9 mouse cellular contexts compared by ENCODE assay signal in the genomic region with DNA sequence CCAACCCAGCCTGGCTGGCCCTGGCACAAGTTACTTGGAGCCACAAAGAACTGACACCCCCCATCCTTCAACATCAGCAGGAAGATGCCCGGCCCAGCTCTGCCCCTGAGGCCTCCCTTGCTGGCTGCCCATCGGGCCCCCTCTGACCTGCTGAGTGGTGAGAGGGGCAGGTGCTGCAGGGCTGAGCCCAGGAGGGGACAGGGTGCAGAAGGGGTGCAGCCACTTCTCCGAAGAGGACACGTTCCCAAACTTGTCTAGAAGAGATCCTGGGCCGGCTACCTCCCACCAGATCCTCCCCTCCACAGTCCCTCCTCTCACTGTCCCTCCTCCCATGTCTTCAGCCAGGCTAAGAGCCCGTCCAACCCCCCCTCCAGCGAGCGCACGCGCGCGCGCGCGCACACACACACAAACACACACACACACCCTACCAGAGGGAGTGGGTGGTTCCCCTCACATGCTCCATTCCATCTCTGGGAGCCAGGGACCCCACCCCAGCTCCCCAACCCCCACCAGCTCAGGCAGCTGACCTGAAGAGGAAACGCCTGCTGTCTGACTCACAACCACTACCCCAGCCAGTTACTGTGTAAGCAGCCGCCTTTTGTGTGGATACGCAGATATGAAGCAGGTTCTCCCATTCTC. TPM values are rescaled to one million over a fixed set of nuclear protein-coding genes. Genes with fewer than 3 reads are reported as not detected.
DNase-seq lines count a peak whose midpoint lies in the region; ATAC-seq lines count a peak whose summit lies in the region.
"Had no signal": no experiment of that assay in that cellular context is flagged by ENCODE, and none has a peak within 500 bp of the region (broad histone marks: within the 10 kb centered on the region; RNA-seq: fewer than 3 reads in every experiment).

No protein-coding gene starts in this region.

- H3K27ac ChIP-seq in hindbrain, embryonic 16.5 days (ENCODE audit: low read depth, low read length): no peak overlapping the region

- H3K9ac ChIP-seq in hindbrain, embryonic 16.5 days (ENCODE audit: low read depth, low read length): no peak overlapping the region

- peak; percentile 82 for DNase-seq in 416B (ENCODE audit: low read depth)
- peak; percentile 95 for DNase-seq in NIH3T3 (ENCODE audit: low read depth)
- DNase-seq in heart, adult 9 months (ENCODE audit: low spot score in 2 of 2): peak; percentile 63 to 65
- peak; percentile 67 to 69 for DNase-seq in lung, adult 18-20 months
- no peak for DNase-seq in cerebellum, adult 18-20 months
- no peak for DNase-seq in spleen, adult 18-20 months
- DNase-seq: adrenal gland, adult 8-10 months had no signal

- H3K9me3 ChIP-seq in hindbrain, embryonic 16.5 days (ENCODE audit: control insufficient read depth, low read length): no peaks in the 10 kb centered on the region

- H3K4me3 ChIP-seq in hindbrain, embryonic 16.5 days (ENCODE audit: low read length): no peak overlapping the region

- peaks cover 10% of the 10 kb centered on the region for H3K4me1 ChIP-seq in hindbrain, embryonic 16.5 days (ENCODE audit: control insufficient read depth, insufficient read depth, low read depth, low read length)

- 61% methylated on average over 18 of the region's 18 CpGs for WGBS in hindbrain, embryonic 16.5 days

- H3K36me3 ChIP-seq in hindbrain, embryonic 16.5 days (ENCODE audit: control insufficient read depth, insufficient read depth, low read length): no peaks in the 10 kb centered on the region

- H3K4me2 ChIP-seq in hindbrain, embryonic 16.5 days (ENCODE audit: low read length): no peak overlapping the region

- no peak for ATAC-seq in hindbrain, embryonic 16.5 days
- no peak for ATAC-seq in inflammation-experienced regulatory T-cells, adult 6 months

- no peaks in the 10 kb centered on the region for H3K27me3 ChIP-seq in hindbrain, embryonic 16.5 days (replicated peaks; ENCODE audit: control insufficient read depth, insufficient read depth, low read length)

RNA-seq across cellular contexts. Expression of gene Ahnak2, which starts 6.9 kb away (rescaled TPM):
- polyA plus RNA-seq in hindbrain, embryonic 16.5 days (2015; fragmentation: Nextera tagmentation; extraction: Ambion mirVana): 3.4 and 3.7 TPM in 2 replicates
- not detected for polyA plus RNA-seq in inflammation-experienced regulatory T-cells, adult 6 months (2017; shearing (Covaris generic))

RNA-seq across cellular contexts. Expression of gene Clba1, which starts 13.2 kb away (rescaled TPM):
- 21.7 and 24.2 TPM in 2 replicates for polyA plus RNA-seq in hindbrain, embryonic 16.5 days (2015; fragmentation: Nextera tagmentation; extraction: Ambion mirVana)
- under 1 TPM in 2 of 3 experiments, not detected in 1; 0.33 to 0.50 TPM for polyA plus RNA-seq in inflammation-experienced regulatory T-cells, adult 6 months (2017; shearing (Covaris generic))

RNA-seq across cellular contexts. Expression of gene Cdca4, which starts 33.6 kb away (rescaled TPM):
- polyA plus RNA-seq in hindbrain, embryonic 16.5 days (2015; fragmentation: Nextera tagmentation; extraction: Ambion mirVana): 31.3 and 36.7 TPM in 2 replicates
- 10 to 100 TPM; 67.6 to 86.3 (median 83.9) TPM for polyA plus RNA-seq in inflammation-experienced regulatory T-cells, adult 6 months (2017; shearing (Covaris generic))

RNA-seq across cellular contexts. Expression of gene Pld4, which starts 35.1 kb away (rescaled TPM):
- polyA plus RNA-seq in hindbrain, embryonic 16.5 days (2015; fragmentation: Nextera tagmentation; extraction: Ambion mirVana): 5.6 and 7.0 TPM in 2 replicates
- 1 to 10 TPM in 2 of 3 experiments, not detected in 1; 1.6 to 6.0 TPM for polyA plus RNA-seq in inflammation-experienced regulatory T-cells, adult 6 months (2017; shearing (Covaris generic))

Comparison
In these comparisons a context has a peak if more than half of its experiments do, and no peak if none do; other contexts are left out.
1. DNase-seq: peak in 416B (single experiment), NIH3T3 (single experiment), heart, adult 9 months (2 of 2) and lung, adult 18-20 months (2 of 2); none in cerebellum, adult 18-20 months (0 of 2) and spleen, adult 18-20 months (0 of 2).
2. RNA of gene Clba1, which starts 13.2 kb away (polyA plus RNA-seq): 21.7 to 24.2 TPM in hindbrain, embryonic 16.5 days; 0.33 to 0.50 TPM in inflammation-experienced regulatory T-cells, adult 6 months; every median in the first group is over 10 times any median in the second.